Mouse (Mus musculus) lung, adult 2 months (tissue): ENCODE results near the gene Gramd1a. TPM values are rescaled to one million over a fixed set of nuclear protein-coding genes. Genes with fewer than 3 reads are reported as not detected.
A peak's percentile ranks its signal among the peaks of the same experiment; 100 is the strongest.

Experiments used
- DNase-seq: peaks from one replicate; pipeline ENCODE4 v3.0.0; 2022
- H3K4me1 ChIP-seq: fragments of 200-500 bp; 2 replicates; pipeline ENCODE4 v1.6.1; 2011; ENCODE audit warnings: low read length; ENCODE audit not compliant: control insufficient read depth, insufficient read depth
- H3K4me3 ChIP-seq: fragments of 200-500 bp; replicated peaks from 2 replicates; pipeline ENCODE3; 2011; ENCODE audit warnings: low read depth, mild to moderate bottlenecking, control low read depth, low read length; ENCODE audit errors: extremely low read depth
- CTCF ChIP-seq: fragments of 200-500 bp; IDR thresholded peaks from 2 replicates; pipeline ENCODE4 v1.5.1; 2011; ENCODE audit warnings: mild to moderate bottlenecking, low read length, control low read depth; ENCODE audit not compliant: insufficient read depth
- POLR2A ChIP-seq: fragments of 200-500 bp; IDR thresholded peaks from 2 replicates; pipeline ENCODE4 v1.6.1; 2011; ENCODE audit warnings: low read depth, mild to moderate bottlenecking, control low read depth, low read length, borderline replicate concordance; ENCODE audit errors: extremely low read depth
- WGBS: fragments of 180-500 bp; shearing (Covaris S2); methylation state at CpG from one replicate; pipeline ENCODE4 v1.1.7; 2018; 5-methylcytosine and 5-hydroxymethylcytosine counted together
- polyA plus RNA-seq: library from polyadenylated mRNA; depleted of rRNA; stranded (reverse); fragments of >200 nt; gene quantifications from 2 replicates; pipeline ENCODE4 v1.2.3, GENCODE M21; 2012

The Gramd1a gene
- polyA plus RNA-seq, 1 experiment, result 103 TPM

DNA sequence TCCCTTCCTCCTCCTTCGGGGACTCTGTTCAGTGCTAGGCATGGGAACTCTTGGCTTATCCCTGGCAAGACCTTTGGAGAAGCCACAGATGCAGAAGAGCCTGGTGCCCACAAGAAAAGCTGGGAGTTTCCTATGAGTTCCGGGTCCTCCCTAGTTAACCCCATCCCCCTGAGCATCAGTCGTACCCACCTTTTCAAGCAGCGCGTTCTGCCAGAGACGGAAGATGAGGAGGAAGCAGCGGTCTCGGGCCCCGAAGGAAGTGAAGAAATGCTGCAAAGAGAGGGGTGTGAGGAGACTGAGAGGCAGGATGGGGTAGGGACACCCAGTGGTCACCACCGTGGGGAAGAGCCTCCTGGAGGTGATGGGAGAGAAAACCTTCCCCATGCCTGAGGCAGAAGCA is 14.8 kb downstream of the Gramd1a start:
- no peak overlapping the region for H3K4me3 ChIP-seq
- WGBS, result 81% methylated on average over 10 of the region's 10 CpGs
- TF ChIP-seq POLR2A, result no peak
- no peak for TF ChIP-seq CTCF
- peaks cover 5% of the 10 kb centered on the region for H3K4me1 ChIP-seq
- no peak for DNase-seq

DNA sequence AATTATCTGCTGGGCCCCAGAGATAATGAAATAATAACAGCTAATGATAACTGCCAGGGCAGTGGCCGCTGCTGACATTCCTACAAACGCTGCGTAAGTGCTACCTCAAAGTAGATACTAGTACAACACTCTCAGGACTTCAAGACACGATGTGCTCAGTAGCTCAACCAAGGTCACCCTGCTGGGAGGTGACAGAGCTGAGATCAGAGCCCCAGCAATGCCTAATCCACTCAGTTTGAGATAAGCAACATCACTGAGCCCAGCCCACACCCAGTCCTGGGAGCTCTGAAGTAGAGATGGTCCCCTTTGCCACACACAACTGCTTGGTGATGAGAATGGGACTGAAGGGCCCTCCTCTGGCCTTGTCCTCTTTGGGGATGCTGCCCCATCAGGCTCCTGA is 15.4 kb downstream of the Gramd1a start:
- no peak for DNase-seq
- no peak for TF ChIP-seq POLR2A
- no peak for TF ChIP-seq CTCF
- H3K4me3 ChIP-seq, result no peak overlapping the region
- 84% methylated on average over 4 of the region's 4 CpGs for WGBS
- no peaks in the 10 kb centered on the region for H3K4me1 ChIP-seq

DNA sequence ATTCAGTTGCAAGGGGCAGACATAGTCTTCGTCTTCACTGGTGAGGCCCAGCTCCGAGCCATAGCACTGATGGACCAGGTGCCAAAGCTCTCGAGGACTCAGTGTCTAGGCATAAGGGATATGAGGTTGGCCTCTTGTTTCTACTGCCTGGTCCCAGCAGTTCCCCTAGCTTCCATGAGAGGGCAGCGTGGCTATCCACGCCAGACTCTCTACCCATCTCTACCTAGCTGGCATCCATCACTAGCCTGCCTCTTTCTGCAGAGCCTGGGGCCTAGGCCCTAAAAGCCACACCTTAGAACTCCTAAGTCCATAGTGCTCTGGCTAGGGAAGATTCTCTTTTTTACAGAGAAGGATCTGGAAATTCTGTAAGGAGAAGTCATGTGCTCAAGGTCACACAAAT is 15.9 kb downstream of the Gramd1a start:
- WGBS, result 52% methylated on average over 5 of the region's 5 CpGs
- Histone ChIP-seq H3K4me1 (no peaks in the 10 kb centered on the region), H3K4me3 (no peak overlapping the region)
- TF ChIP-seq POLR2A, result no peak
- peak; percentile 90 for TF ChIP-seq CTCF
- DNase-seq, result peak; percentile 66

DNA sequence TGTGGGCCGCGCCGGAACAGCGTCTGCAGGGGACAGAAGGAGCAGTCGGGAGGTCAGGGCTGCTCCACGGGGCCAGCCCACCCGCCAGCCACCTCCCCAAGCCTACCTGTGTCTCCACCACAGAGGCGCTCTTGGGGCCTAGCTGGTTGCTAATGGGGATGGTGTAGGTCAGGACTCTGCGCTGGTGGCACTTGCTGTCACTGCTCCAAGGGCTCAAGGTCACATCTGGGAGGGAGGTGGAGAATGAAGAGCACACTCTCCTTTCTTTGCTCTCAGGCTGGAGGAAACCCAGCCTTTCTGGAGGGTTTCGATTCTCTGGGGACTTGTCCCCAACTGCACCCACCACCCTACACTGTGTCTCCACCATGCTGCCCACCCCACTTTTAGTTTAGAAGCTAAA is 20.0 kb downstream of the Gramd1a start:
- no peak for TF ChIP-seq CTCF
- TF ChIP-seq POLR2A, result no peak
- 92% methylated on average over 10 of the region's 10 CpGs for WGBS
- DNase-seq, result no peak
- no peak overlapping the region for H3K4me3 ChIP-seq
- no peaks in the 10 kb centered on the region for H3K4me1 ChIP-seq

DNA sequence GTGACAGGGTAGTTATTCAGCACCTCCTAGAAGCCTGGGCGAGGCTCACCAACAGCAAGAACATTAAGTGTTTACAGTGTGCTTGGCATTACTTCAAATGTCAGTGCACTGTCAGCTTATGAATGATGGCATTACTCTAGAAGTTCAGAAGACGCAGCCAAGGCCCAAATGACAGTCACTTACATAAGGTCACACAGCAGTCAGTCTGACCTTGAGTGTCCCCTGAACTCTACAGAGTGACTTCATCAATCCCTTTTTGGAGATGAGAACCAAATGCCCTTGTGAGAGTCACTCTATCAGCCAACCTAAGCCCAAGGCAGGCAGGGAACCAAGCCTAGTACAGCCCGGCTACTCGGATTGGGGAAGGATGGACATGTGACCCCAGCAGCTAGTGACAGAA is 23.8 kb downstream of the Gramd1a start:
- no peak for DNase-seq
- Histone ChIP-seq H3K4me3 (no peak overlapping the region), H3K4me1 (no peaks in the 10 kb centered on the region)
- TF ChIP-seq POLR2A (no peak), CTCF (no peak)
- 67% methylated on average over 4 of the region's 4 CpGs for WGBS

DNA sequence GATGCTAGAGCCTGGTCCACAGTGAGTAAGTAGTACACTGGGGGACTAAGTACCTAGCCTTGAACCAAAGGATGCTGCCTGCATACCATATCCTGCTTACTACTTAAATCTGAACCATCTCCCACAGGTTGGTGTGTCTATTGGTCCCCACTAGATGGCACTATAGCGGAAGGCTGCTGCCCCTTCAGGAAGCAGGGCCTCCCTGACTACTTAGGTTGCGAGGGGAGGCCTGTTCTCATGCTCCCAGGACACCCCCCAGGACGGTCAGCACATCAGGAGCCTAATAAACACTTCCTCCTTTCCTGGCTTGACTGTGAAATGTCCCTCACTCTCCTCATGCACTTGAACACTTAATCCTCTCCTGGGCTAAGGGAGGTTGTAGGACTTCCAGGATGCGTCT is 24.9 kb downstream of the Gramd1a start:
- TF ChIP-seq POLR2A (no peak), CTCF (peak; percentile 76)
- Histone ChIP-seq H3K4me1 (no peaks in the 10 kb centered on the region), H3K4me3 (no peak overlapping the region)
- WGBS, result 27% methylated on average over 4 of the region's 4 CpGs
- DNase-seq, result no peak

DNA sequence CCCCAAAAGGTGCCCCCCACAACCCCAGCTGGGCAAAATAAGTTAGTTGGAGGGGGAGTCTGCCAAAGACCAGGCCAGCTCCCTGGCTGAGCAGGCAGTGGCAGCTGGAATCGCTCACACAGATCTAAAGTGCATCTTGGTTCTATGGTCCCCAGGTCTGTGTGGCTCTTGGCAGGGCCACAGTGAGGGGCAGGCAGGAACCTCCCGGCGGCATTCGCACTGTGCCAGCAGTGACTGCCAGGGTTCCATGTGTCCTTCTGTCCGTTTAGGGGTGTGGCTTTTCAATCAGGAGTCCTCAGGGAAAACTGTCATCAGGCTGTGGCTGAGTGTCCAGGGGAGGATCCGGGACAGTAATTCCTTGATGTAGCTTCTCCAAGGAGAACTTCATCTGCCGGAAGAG is 25.5 kb downstream of the Gramd1a start:
- TF ChIP-seq POLR2A (no peak), CTCF (no peak)
- no peak overlapping the region for H3K4me3 ChIP-seq
- H3K4me1 ChIP-seq, result no peaks in the 10 kb centered on the region
- no peak for DNase-seq
- 89% methylated on average over 7 of the region's 7 CpGs for WGBS

GRCm38 (mm10) chr7:31128157-31128705 is 27.5 kb downstream of the Gramd1a start:
- Histone ChIP-seq H3K4me1 (no peaks in the 10 kb centered on the region), H3K4me3 (no peak overlapping the region)
- TF ChIP-seq POLR2A, result no peak
- TF ChIP-seq CTCF, result no peak
- no peak for DNase-seq
- WGBS, result 73% methylated on average over 9 of the region's 9 CpGs

DNA sequence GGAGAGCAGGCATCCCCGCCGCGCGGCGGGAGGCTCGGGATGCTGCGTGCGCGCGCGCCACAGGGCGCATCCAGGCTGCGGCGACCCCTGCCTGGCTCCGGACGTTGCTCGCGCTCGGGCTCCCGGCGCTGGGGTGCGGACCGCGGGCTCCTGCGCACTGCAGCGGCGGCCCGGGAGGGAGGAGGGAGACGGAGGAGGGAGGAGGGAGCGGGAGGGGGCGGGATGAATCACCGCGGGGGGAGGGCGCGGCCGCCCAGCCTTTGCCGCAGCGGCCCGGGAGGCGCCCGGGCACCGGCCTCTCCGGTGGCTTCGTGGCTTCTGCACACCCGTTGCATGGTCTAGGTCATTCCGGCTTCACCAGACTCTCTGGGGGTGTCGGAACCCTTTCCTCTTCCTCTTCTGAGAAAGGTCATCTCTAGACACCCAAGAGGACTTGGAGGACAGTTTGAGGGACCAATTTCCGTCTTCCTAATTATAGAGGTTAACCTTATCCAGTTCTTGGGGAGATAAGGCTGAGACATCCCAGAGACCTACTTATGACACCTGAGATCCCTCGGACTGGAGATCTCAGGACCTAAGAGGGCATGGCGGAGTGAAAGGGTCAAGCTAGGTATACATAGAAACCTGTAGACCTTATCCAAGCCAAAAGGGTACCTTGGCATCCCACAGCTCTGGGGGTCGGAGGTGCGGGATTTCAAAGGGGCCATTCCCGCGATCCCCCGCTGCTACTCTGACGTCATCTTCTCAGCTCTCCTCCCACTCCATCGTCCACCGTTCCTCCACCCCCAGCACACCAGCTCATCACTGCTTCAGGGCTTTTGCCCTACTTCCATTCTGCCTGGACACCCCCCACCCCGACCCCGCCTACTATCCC is 28.6 kb downstream of the Gramd1a start, which contains the start of gene Scn1b:
Scn1b (minus strand) TSS at position 153 of the 874 bp plus-strand sequence.
- Histone ChIP-seq H3K4me3 (peak within 1 kb of the TSS; percentile 42), H3K4me1 (no peaks in the 10 kb centered on the region)
- 1% methylated on average over 57 of the region's 60 CpGs for WGBS
- no peak for TF ChIP-seq POLR2A
- no peak for TF ChIP-seq CTCF
- no peak for DNase-seq

DNA sequence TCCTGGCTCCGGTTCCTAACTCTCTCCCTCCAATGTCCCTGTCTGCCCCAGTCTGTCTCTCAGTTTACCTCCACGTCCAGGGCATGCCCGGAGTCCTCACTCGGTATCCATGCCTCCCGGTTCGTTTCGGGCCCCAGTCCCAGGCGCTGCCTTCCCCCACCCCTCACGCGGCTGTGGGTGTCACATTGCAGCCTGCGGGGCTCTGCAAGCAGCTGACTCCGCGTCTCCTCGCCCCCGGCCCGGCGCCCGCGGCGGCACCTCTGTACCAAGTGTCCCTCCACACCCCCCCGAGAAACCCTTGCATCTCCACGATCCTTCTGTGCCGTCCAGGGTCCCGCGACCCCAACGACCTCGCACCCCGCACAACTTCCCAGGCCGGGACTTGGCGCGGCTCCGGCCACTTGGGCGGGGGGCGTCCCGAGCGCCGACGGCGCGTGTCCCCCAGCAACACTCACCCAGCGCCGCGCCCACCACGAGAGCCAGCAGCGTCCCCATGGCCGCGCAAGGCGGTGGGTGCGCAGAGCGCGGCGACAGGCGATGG is 29.4 kb downstream of the Gramd1a start:
- WGBS, result 2% methylated on average over 52 of the region's 53 CpGs
- no peak for TF ChIP-seq CTCF
- no peak for TF ChIP-seq POLR2A
- H3K4me3 ChIP-seq, result peak overlapping the region; percentile 42
- no peak for DNase-seq
- no peaks in the 10 kb centered on the region for H3K4me1 ChIP-seq
